Mouse (Mus musculus) bone marrow, adult 2 months (tissue): ENCODE results near the gene Ankrd44.

Source experiments
- CTCF ChIP-seq: fragments of 200-500 bp; IDR thresholded peaks from 2 replicates; pipeline ENCODE4 v1.5.1; 2011; ENCODE audit warnings: low read length, control low read depth; ENCODE audit not compliant: control insufficient read depth, insufficient read depth
- POLR2A ChIP-seq: fragments of 200-500 bp; IDR thresholded peaks from 2 replicates; pipeline ENCODE4 v1.6.1; 2011; ENCODE audit warnings: low read depth, mild to moderate bottlenecking, control low read depth, low read length, borderline replicate concordance; ENCODE audit not compliant: control insufficient read depth

- TF ChIP-seq CTCF (no peak), POLR2A (no peak)
Measured at GRCm38 (mm10) chr1:54911256-54911610, 15.0 kb downstream of the Ankrd44 start.
